Mouse (Mus musculus) forebrain, embryonic 15.5 days (tissue): ENCODE data around the gene Sh3glb2. TPM values are rescaled to one million over a fixed set of nuclear protein-coding genes. Genes with fewer than 3 reads are reported as not detected.

Experiments
- ATAC-seq: fragments of 200-750 bp; cut with Nextera tagmentation; replicated peaks from 2 replicates; pipeline ENCODE4 v1.8.0; 2017; ENCODE audit warnings: mild to moderate bottlenecking, moderate TSS enrichment, moderate library complexity
- H3K27ac ChIP-seq: fragments of 300-500 bp; sonication (generic); replicated peaks from 2 replicates; pipeline ENCODE4 v1.5.1; 2015; ENCODE audit warnings: mild to moderate bottlenecking, inconsistent platforms
- H3K27me3 ChIP-seq: fragments of 300-500 bp; sonication (generic); 2 replicates; pipeline ENCODE4 v1.6.1; 2015; ENCODE audit warnings: inconsistent platforms
- H3K36me3 ChIP-seq: fragments of 300-500 bp; sonication (generic); 2 replicates; pipeline ENCODE4 v1.6.1; 2015; ENCODE audit warnings: mild to moderate bottlenecking, inconsistent platforms
- H3K4me1 ChIP-seq: fragments of 300-500 bp; sonication (generic); 2 replicates; pipeline ENCODE4 v1.6.1; 2015; ENCODE audit warnings: inconsistent platforms
- H3K4me2 ChIP-seq: fragments of 300-500 bp; sonication (generic); replicated peaks from 2 replicates; pipeline ENCODE4 v1.6.1; 2015; ENCODE audit warnings: mild to moderate bottlenecking, inconsistent platforms
- H3K4me3 ChIP-seq: fragments of 300-500 bp; sonication (generic); 2 replicates; pipeline ENCODE4 v1.5.1; 2015; ENCODE audit warnings: mild to moderate bottlenecking, inconsistent platforms
- H3K9ac ChIP-seq: fragments of 300-500 bp; sonication (generic); replicated peaks from 2 replicates; pipeline ENCODE4 v1.6.1; 2015; ENCODE audit warnings: mild to moderate bottlenecking, inconsistent platforms
- H3K9me3 ChIP-seq: fragments of 300-500 bp; sonication (generic); 2 replicates; pipeline ENCODE4 v1.6.1; 2016; ENCODE audit warnings: inconsistent platforms
- WGBS: fragments of 180-500 bp; shearing (Covaris S2); methylation state at CpG from one replicate; pipeline ENCODE4 v1.1.7; 2015; ENCODE audit warnings: mixed read lengths; 5-methylcytosine and 5-hydroxymethylcytosine counted together
- polyA plus RNA-seq: library from polyadenylated mRNA; unstranded; fragments of >200 nt; fragmentation: Nextera tagmentation; extraction: Ambion mirVana; gene quantifications from 2 replicates; pipeline ENCODE4 v1.2.1, GENCODE M21; 2015

The Sh3glb2 gene
- polyA plus RNA-seq, 1 experiment from 2014 or later, result 160 TPM

DNA sequence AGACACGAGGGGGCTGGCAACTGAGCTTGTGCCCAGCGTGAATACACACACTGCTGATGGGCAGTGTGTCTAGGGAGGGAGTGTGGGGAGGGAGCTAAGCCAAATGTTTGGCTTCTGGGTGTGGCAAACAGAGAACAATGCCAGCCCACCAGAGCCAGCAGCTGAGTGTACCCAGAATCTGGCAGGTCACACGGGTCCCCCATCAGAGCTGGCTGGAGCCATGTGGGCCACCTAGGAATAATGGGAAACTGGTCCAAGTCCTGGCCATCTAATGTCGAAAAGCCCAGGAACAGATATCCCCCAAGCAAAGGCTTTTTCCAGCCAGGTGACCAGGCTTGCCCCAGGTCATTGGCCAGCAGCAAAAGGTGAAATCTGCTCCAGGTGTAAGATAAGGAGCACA lies 3.3 kb downstream of the Sh3glb2 start:
- H3K27ac ChIP-seq, result no peak overlapping the region
- 56% methylated on average over 4 of the region's 4 CpGs for WGBS
- no peaks in the 10 kb centered on the region for H3K9me3 ChIP-seq
- no peak overlapping the region for H3K4me3 ChIP-seq
- no peak for ATAC-seq
- H3K36me3 ChIP-seq, result peaks cover 5% of the 10 kb centered on the region; the same call in 1 of the 2 replicates
- no peak overlapping the region for H3K4me2 ChIP-seq
- H3K9ac ChIP-seq, result no peak overlapping the region
- no peaks in the 10 kb centered on the region for H3K27me3 ChIP-seq
- H3K4me1 ChIP-seq, result peaks cover 19% of the 10 kb centered on the region

DNA sequence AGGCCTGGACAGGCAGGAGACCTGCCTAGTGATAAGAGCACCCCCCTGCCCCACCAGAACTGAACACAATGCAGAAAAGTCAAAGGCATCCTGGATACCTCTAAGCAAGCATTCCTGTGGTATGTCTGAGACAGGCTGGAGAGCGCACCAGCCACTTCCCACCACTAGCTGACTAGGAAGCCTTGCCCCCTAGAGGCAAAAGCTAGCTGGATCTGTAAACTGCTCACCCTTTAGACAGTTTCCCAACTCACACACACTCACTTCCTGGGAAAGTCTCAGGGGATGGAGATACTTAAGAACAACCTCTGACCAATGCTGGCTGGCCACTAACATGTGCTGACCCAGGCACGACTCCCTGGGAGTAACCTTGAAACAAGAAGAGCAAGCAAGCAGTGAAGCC lies 8.0 kb downstream of the Sh3glb2 start:
- Histone ChIP-seq H3K36me3 (peaks cover 36% of the 10 kb centered on the region), H3K27me3 (no peaks in the 10 kb centered on the region)
- WGBS, result 85% methylated on average over 2 of the region's 2 CpGs

DNA sequence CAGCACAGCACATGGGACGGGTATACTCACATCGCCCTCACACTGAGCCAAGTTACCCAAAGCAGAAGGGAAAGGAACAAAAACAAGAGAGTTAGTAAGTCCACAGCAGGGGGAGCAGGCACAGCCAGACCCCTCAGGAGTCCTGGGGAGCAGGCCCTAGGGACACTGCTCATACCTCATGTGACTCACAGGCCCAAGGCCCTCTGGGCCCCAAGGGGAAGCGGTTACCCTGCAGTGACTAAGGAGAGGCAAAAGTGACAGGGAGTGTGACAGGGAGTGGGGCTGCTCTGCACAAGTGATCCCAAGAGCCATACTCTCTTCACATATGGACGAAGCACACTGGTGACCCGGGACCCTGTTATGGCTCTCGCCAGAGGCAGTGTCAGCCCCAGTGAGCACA lies 9.9 kb downstream of the Sh3glb2 start:
- Histone ChIP-seq H3K4me1 (no peaks in the 10 kb centered on the region), H3K4me3 (no peak overlapping the region), H3K4me2 (no peak overlapping the region), H3K27me3 (no peaks in the 10 kb centered on the region), H3K9me3 (no peaks in the 10 kb centered on the region), H3K9ac (no peak overlapping the region), H3K27ac (no peak overlapping the region), H3K36me3 (peaks cover 56% of the 10 kb centered on the region)
- no peak for ATAC-seq
- WGBS, result 91% methylated on average over 6 of the region's 6 CpGs

More for the DNA sequence above, 8.0 kb downstream of the Sh3glb2 start:
- H3K27ac ChIP-seq, result no peak overlapping the region
- no peak overlapping the region for H3K4me3 ChIP-seq
- H3K4me1 ChIP-seq, result no peaks in the 10 kb centered on the region
- no peak overlapping the region for H3K9ac ChIP-seq
- no peaks in the 10 kb centered on the region for H3K9me3 ChIP-seq
- no peak for ATAC-seq
- H3K4me2 ChIP-seq, result no peak overlapping the region

DNA sequence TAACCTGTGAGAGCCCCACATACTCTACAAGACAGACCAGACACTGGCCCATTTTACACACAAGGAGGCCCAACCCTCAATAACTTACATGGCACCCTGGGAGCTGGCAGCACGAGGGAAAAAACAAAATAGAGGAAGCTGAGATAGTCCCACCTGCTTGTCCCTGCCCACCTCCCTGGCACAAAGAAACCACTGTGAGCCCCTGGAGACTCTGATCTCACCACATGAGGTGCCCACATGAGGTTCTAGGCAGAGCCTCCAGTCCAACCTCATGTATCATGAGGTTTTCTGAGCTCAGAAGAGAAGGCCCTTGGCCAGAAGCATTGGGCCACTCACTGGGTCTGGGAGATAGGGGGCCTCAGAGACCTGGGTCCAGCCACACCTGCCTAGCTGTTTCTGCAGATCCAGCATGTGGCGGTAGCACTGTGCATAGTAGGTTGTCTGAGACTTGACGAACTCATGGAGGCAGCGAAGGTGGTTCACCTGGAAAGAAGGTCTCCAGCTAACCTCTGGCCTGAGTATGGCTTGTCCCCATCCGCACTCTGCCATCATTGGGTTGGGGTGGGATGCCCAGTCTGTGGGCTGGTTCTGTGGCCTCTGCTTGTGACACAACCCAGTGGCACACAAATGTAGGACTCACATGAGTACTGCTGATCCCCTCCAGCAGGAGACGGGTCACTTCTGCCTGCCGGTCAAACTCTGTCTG lies 13.0 kb downstream of the Sh3glb2 start:
- H3K36me3 ChIP-seq, result peaks cover 82% of the 10 kb centered on the region
- no peak overlapping the region for H3K4me2 ChIP-seq
- no peaks in the 10 kb centered on the region for H3K27me3 ChIP-seq
- 91% methylated on average over 7 of the region's 7 CpGs for WGBS
- no peak overlapping the region for H3K4me3 ChIP-seq
- no peak for ATAC-seq
- no peaks in the 10 kb centered on the region for H3K4me1 ChIP-seq
- no peak overlapping the region for H3K27ac ChIP-seq
- no peaks in the 10 kb centered on the region for H3K9me3 ChIP-seq
- H3K9ac ChIP-seq, result no peak overlapping the region

DNA sequence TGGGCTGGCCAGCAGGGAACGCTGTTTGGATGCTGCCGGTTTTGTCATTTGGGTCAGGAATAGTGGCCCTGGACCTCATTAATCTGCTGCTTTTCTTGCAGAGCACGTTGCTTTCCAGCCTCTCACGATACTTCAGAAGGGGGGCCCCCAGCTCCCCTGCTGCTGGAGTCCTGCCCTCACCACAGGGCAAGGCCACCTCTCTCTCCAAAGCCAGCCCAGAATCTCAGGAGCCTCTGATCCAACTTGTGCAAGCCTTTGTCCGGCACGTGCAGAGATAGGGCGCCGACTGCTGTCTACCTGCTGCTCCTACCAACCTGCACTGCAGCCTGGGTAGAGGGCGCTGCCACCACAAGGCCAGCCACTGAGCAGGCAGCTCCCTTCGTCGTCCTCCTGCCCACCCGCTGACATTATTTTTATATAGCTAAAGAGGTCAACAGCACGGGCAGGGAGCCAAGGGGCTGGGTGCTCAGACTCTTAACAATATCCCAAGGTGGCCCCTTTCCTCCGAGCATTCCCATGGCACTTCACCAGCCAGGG lies 15.5 kb downstream of the Sh3glb2 start:
- WGBS, result 61% methylated on average over 14 of the region's 14 CpGs
- Histone ChIP-seq H3K9me3 (no peaks in the 10 kb centered on the region), H3K4me3 (no peak overlapping the region), H3K4me2 (no peak overlapping the region), H3K4me1 (no peaks in the 10 kb centered on the region), H3K27me3 (no peaks in the 10 kb centered on the region), H3K36me3 (peaks cover 83% of the 10 kb centered on the region), H3K9ac (no peak overlapping the region), H3K27ac (no peak overlapping the region)
- ATAC-seq, result no peak

DNA sequence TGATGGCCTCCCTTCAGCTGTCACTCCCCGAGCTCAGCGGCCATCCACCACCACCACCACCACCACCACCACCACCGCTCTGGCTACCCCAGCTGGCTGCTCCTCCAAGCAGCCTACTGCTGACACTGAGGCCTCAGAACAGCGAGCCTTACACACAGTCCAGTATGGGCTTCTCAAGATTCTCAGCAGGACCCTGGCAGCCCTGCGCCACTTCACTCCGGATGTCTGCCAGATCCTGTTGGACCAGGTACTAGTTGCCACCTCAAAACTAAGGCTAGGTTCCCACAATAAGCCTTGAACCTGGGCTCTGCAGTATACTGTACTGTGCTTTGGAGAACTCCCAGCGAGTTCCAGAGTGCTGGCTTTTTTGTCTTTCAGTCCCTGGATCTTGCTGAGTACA lies 16.6 kb downstream of the Sh3glb2 start:
- no peak for ATAC-seq
- Histone ChIP-seq H3K9ac (no peak overlapping the region), H3K4me3 (no peak overlapping the region), H3K27me3 (no peaks in the 10 kb centered on the region), H3K4me2 (no peak overlapping the region), H3K4me1 (no peaks in the 10 kb centered on the region), H3K36me3 (peaks cover 84% of the 10 kb centered on the region), H3K27ac (no peak overlapping the region), H3K9me3 (no peaks in the 10 kb centered on the region)
- 98% methylated on average over 7 of the region's 7 CpGs for WGBS

DNA sequence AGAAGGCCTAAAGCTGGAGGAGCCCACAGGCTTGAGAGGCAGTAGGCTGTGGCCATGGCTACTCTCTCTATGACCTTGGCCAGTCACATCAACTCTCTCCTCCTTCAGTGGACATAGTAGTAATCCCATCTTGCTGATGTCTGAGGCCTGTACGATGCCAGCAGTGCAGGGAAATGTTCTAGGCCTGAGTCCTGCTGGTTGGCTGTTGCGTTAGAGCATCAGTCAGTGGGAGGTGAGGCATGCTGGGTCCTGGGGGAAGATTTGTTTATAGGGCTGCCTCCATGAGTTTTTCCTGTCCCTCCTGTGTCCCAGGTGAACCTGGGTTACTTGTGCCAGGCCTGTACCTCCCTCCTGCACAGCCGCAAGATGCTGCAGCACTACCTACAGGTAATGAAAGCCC lies 17.1 kb downstream of the Sh3glb2 start:
- Histone ChIP-seq H3K36me3 (peaks cover 88% of the 10 kb centered on the region), H3K4me1 (no peaks in the 10 kb centered on the region), H3K9me3 (no peaks in the 10 kb centered on the region), H3K27ac (no peak overlapping the region), H3K9ac (no peak overlapping the region), H3K4me3 (no peak overlapping the region), H3K27me3 (no peaks in the 10 kb centered on the region), H3K4me2 (no peak overlapping the region)
- 96% methylated on average over 3 of the region's 3 CpGs for WGBS
- no peak for ATAC-seq

DNA sequence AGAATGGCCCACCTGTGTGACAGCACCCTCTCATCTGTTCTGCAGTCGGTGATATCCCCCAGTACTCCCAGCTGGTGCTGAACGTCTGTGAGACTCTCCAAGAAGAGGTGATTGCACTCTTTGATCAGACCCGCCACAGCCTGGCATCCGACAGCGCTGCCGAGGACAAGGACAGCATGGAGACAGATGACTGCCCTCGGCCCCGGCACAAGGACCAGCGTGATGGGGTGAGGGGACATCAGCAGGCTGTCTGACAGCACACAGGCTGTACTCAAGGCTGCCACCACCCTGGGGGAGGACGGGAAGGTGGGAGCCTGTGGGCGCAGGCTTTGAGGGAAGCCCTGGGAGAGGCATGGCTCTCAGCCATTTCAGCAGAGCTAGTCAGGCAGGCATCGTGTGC lies 22.0 kb downstream of the Sh3glb2 start:
- no peaks in the 10 kb centered on the region for H3K4me1 ChIP-seq
- H3K27me3 ChIP-seq, result no peaks in the 10 kb centered on the region
- peaks cover 93% of the 10 kb centered on the region for H3K36me3 ChIP-seq
- WGBS, result 87% methylated on average over 12 of the region's 12 CpGs
- H3K27ac ChIP-seq, result no peak overlapping the region
- no peak for ATAC-seq
- no peak overlapping the region for H3K9ac ChIP-seq
- no peak overlapping the region for H3K4me2 ChIP-seq
- no peaks in the 10 kb centered on the region for H3K9me3 ChIP-seq
- no peak overlapping the region for H3K4me3 ChIP-seq

DNA sequence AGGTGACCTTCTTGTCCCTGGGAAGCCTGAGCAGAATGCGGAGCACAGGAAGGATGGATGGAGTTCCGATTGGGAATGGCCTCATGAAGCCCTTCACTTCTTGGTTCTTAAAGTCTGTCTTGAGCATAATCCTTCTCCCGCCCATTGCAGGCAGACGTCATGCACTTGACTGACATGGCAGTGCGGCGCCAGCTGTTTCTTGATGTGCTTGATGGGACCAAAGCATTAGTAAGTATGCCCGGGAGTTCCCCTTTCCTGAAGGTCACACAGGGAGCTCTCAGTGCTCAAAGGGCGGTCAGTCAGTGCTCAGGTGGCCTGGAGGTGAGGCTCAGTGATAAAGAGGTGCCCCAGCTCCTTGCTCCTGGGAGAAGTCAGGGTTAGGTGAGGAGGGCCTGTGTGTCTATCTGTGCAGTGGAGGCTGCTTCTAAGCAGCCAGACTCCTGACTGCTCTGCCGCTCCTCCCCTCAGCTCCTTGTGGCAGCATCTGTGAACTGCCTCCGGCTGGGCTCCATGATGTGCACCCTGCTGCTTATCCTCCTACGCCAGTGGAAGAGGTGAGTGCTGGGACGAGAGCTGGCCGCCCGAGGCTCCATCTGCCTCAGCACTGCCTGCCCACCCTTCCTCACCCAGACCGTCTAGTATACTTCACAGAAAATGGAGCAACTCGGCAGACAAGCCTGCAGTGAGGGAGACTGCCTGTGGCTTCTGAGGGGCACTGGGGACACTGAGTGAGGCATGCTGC lies 22.8 kb downstream of the Sh3glb2 start:
- H3K4me2 ChIP-seq, result no peak overlapping the region
- H3K9me3 ChIP-seq, result no peaks in the 10 kb centered on the region
- no peaks in the 10 kb centered on the region for H3K4me1 ChIP-seq
- H3K36me3 ChIP-seq, result peaks cover 93% of the 10 kb centered on the region
- no peak overlapping the region for H3K27ac ChIP-seq
- no peak overlapping the region for H3K4me3 ChIP-seq
- WGBS, result 85% methylated on average over 16 of the region's 16 CpGs
- no peak for ATAC-seq
- H3K27me3 ChIP-seq, result no peaks in the 10 kb centered on the region
- no peak overlapping the region for H3K9ac ChIP-seq

DNA sequence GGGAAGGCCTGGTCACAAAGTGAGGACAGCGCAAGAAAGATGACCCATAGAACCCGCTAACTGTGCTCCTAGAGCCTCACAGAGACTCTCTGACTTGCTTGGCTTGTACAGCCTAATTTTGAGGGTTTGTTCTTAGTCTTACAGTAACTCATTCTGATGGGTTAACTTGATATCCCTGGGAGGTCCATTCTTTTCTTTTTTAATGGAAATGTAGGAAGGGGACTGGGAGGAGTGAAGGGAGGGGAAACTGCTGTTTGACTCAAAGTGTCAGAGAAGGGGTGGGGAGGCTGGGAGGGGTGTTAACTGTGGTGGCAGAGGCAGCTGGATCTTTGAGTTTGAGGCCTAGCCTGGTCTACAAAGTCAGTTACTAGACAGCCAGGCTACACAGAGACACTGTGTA lies 23.8 kb downstream of the Sh3glb2 start:
- H3K9ac ChIP-seq, result no peak overlapping the region
- no peaks in the 10 kb centered on the region for H3K27me3 ChIP-seq
- no peak for ATAC-seq
- WGBS, result 95% methylated on average over 2 of the region's 2 CpGs
- no peaks in the 10 kb centered on the region for H3K9me3 ChIP-seq
- no peak overlapping the region for H3K4me2 ChIP-seq
- H3K27ac ChIP-seq, result no peak overlapping the region
- no peaks in the 10 kb centered on the region for H3K4me1 ChIP-seq
- H3K4me3 ChIP-seq, result no peak overlapping the region
- peaks cover 92% of the 10 kb centered on the region for H3K36me3 ChIP-seq

DNA sequence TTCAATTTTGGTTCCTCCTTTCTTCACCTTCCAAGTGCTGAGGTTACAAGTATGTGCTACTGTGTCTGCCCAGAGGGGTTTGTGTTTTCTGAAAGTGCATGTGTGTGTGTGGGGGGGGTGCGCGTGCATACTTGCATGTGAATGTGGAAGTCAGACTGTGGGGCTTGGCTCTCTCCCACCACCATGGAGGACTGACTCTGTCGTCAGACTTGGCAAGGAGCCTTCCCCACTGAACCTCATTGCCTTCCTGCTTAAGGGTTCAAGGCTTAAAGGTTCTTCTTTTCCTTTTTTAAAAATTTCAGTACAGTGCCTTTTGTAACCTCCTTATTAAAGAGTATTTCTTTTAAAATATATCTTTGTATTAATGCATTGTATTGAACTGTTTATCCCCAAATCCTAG lies 30.3 kb downstream of the Sh3glb2 start:
- Histone ChIP-seq H3K36me3 (peaks cover 93% of the 10 kb centered on the region), H3K27ac (no peak overlapping the region), H3K9ac (no peak overlapping the region), H3K9me3 (no peaks in the 10 kb centered on the region), H3K4me3 (no peak overlapping the region), H3K27me3 (no peaks in the 10 kb centered on the region), H3K4me2 (no peak overlapping the region), H3K4me1 (no peaks in the 10 kb centered on the region)
- no peak for ATAC-seq
- 88% methylated on average over 3 of the region's 3 CpGs for WGBS

DNA sequence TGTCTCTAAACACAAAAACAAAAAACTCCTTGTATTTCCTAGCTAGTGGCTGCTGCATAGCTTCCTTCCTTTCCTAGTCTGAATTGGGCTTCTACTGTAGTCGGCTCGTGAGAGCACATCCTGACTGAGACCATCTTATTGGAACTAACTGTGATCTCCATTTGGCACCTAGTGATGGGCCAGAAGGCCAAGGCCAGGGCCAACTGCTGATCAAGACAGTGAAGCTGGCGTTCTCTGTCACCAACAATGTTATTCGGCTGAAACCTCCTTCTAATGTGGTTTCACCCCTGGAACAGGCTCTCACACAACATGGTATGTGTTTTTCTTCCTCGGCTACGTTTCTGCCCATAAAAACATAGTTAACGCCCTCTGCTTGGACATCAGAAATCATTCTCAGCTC lies 31.9 kb downstream of the Sh3glb2 start:
- WGBS, result 93% methylated on average over 7 of the region's 7 CpGs
- no peak overlapping the region for H3K4me2 ChIP-seq
- H3K9ac ChIP-seq, result no peak overlapping the region
- H3K4me1 ChIP-seq, result no peaks in the 10 kb centered on the region
- H3K27ac ChIP-seq, result no peak overlapping the region
- peaks cover 93% of the 10 kb centered on the region for H3K36me3 ChIP-seq
- no peaks in the 10 kb centered on the region for H3K9me3 ChIP-seq
- no peak overlapping the region for H3K4me3 ChIP-seq
- no peak for ATAC-seq
- no peaks in the 10 kb centered on the region for H3K27me3 ChIP-seq
